Mouse (Mus musculus) cerebellum, adult 11-12 months (tissue): ENCODE data around the gene Sh3bgrl2.

Experiments used
- DNase-seq: peaks from one replicate; pipeline ENCODE4 v3.0.0; 2022

The Sh3bgrl2 gene

GRCm38 (mm10) chr9:83562889-83563288, 14.8 kb downstream of the Sh3bgrl2 start:
- DNase-seq: no peak

DNA sequence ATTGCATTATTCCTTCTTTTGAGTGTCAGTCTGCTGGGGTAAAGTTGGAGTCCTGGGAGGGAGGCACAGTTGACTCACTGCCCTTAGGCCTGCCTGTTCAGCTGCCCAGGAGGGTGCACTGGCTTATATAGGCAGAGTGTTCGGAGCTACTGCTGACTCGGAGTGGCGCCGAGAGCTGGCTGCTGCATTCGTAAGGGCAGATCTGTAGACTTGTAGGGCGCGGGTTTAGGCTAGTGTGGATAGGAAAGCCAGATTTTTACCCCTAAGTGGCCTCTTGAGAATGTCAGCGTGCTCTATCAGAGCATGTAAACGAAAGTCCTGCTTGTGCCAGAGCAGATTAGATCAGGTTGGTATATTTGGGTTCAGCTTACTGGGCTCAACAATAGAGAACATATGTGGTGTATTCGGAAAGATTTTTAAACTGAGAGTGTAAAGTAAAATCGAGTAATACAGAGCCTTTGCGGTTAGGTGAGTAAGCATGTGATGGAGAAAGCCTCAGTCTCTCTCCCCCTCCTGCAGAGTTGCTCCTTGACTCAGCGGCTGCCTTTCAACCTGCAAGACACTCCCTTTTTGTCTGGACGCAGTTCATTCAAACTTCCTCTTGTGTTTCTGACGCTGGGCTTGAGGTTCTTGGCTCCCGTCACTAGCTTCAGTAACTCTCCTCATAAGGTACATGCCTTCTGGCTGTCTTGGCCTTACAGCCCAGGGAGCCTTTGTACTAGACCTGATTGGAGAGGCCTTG, 15.9 kb downstream of the Sh3bgrl2 start:
- DNase-seq: no peak

GRCm38 (mm10) chr9:83564934-83565652, 17.0 kb downstream of the Sh3bgrl2 start:
- no peak for DNase-seq

- DNase-seq: no peak
These were observed 18.0 kb downstream of the Sh3bgrl2 start for GRCm38 (mm10) chr9:83566141-83566540.

GRCm38 (mm10) chr9:83568125-83568524, 20.0 kb downstream of the Sh3bgrl2 start:
- DNase-seq: no peak

- no peak for DNase-seq
These were observed 20.8 kb downstream of the Sh3bgrl2 start for GRCm38 (mm10) chr9:83568937-83569336.

GRCm38 (mm10) chr9:83569898-83570297, 21.8 kb downstream of the Sh3bgrl2 start:
- DNase-seq: no peak

GRCm38 (mm10) chr9:83571315-83571714, 23.2 kb downstream of the Sh3bgrl2 start:
- DNase-seq: no peak

DNA sequence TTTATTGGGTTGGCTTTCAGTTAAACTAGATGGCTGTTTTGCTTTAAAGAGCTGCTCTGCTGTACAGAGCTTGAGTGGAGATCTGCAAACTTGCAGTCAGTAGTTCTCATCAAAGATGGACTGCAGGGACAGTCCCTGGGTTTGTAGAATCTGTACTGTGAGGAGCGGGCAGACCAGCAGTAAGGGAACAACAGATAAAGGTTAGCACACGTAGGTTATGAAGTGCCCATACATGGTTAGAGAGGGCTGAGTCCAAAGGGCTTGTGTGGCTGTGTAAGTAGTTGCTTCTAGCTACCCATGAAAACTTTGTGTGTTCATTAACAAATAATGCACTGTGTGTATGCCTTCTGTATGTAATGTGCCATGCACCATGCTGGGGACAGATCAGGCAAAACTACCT, 24.2 kb downstream of the Sh3bgrl2 start:
- no peak for DNase-seq

GRCm38 (mm10) chr9:83572870-83573269, 24.7 kb downstream of the Sh3bgrl2 start:
- no peak for DNase-seq

DNA sequence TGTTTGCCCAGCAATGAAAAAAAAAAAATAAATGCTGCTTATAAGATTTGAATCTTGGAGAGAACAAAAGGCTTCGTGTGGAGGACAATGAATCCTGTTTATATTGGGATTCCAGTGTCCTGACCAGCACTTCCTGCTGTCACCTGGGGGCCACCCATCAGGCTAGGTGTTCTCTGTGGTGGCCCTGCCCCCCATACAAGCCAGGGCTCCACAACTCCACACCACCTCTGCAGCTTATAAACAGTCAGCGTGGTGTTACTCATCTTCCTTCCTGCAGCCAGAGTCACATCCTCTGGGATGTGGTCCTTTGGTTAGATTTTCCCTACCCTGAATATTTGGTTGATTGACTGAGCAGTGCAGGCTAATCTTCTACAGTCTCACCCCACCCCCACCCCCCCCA, 25.5 kb downstream of the Sh3bgrl2 start:
- DNase-seq: no peak

- DNase-seq: no peak
These were observed 27.3 kb downstream of the Sh3bgrl2 start for GRCm38 (mm10) chr9:83575403-83575802.

- no peak for DNase-seq
These were observed 28.0 kb downstream of the Sh3bgrl2 start for GRCm38 (mm10) chr9:83576018-83576688.

GRCm38 (mm10) chr9:83576689-83577057, 28.5 kb downstream of the Sh3bgrl2 start:
- DNase-seq: no peak

GRCm38 (mm10) chr9:83577260-83577659, 29.1 kb downstream of the Sh3bgrl2 start:
- DNase-seq: no peak

DNA sequence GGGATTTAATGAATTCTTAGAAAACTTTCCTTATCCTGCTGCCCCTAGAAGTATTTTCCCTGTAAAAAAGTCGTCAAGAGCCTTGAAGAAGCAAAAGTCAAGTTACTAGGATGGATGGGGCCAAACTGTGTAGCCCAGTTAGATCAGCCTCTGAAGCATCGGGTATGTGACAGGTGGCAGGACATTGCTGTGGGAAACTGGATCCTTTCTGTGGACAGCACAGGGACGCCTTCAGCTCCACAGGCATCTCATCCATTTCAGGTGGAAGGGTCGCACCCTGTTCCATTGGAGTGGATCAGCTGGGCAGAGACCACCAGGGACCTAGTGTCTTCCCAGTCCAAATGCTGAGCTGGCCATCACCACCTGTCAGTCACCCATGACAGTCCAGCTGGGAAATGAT, 30.9 kb downstream of the Sh3bgrl2 start:
- DNase-seq: no peak

- DNase-seq: no peak
These were observed 34.6 kb downstream of the Sh3bgrl2 start for GRCm38 (mm10) chr9:83582748-83583147.

DNA sequence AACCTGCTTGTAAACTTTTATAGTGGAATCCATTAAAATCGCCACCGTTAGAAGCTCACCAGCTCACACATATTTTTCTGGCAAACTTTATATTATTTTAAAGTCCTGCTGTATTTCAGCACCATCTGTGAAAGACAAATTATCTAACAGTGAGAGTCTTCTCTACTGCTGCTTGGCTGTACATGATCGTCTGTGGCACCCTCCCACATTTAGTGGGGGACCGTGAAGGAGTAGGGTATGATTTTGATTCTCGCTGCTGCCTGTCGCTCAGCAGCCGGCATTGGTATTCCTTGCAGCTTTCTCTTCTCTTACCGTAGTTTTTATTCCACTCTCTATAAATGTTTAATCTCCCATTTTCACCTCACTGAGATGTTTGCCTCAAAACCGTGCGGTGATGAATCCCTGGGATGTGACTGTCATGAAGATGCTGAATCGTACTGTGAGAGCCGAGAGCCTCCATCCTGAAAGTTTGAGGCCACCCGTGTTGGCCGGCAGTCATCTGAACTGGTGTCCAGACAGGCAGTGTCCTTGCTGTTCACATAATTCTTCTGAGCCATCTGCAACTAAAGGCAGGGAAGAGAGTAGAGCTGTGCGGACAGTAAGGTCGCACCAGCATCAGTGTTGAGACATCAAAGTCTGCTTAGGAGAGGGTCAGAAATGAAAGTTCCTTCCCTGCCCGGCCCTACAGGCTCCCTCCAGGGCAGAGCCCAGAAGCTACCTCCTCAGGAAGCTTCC, 38.4 kb downstream of the Sh3bgrl2 start:
- no peak for DNase-seq

GRCm38 (mm10) chr9:83587116-83587515, 39.0 kb downstream of the Sh3bgrl2 start:
- DNase-seq: no peak

- no peak for DNase-seq
These were observed 40.9 kb downstream of the Sh3bgrl2 start for GRCm38 (mm10) chr9:83589063-83589462.

DNA sequence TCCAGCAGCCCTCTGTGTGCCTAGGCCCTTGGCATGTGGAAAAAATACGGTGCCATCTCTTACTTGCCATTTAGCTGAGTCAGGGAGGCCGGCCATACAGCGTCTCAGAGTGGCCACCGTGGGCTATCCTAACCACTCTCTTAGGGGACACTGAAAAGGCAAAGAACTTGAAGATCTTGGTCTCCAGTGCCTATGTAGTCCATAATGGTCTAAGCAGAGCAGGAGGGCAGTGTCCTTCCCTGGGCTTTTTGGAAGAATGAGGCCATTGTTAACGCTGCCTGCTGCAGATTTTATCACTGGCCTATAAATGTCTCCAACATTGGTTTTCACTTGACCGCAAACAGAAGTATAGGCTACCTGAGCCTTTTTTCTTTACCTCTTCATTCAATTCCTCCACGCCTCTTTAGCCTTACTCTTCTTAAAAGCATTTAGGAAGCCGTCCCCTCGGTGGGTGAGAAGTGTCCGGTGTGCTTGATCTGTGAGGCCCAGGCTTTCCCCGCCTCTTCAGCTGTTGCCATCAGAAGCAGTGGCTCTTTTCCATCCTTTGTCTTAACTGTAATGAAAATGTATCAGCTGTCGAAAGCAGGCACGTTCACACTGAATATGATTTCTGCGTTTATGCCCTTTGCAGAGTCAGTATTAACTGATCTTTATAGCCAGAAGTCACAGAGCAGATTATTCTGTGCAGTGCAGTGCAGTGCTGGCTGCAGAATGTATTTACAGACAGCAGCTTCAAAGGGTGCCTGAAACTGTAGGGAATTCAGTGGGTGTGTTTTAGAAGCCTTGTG, 41.7 kb downstream of the Sh3bgrl2 start:
- DNase-seq: no peak

DNA sequence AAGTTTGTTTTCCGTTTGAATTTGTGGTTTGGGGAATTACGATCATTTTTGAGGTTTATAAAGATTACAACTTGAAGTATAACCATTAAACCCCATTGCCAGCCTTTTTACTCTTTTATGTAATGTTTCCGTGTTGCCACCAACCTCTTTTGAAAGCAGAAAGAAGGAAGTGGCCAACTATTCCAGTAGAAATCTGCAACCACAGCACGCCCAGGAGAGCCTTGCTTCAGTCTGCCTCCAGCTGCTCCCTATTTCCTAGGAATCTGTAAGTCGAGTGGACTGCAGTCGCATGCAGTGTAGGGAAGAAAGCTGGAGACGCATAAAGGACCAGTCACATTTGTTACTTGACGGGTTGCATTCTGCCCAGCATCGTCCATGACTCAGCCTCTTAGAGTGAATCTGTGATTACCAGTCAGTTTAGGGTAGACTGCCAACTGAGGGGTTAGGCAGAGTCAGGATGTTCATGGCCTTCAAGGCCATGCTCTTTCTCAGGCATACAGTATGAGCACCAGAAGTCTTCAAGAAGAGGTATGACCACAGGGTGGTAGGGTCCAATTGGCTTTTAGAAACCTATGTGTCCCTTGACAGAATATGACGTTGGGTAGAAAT, 43.8 kb downstream of the Sh3bgrl2 start:
- no peak for DNase-seq
